Mouse (Mus musculus): ENCODE data around the gene Rtp3. TPM values are rescaled to one million over a fixed set of nuclear protein-coding genes. Genes with fewer than 3 reads are reported as not detected.

Rtp3 gene
- total RNA-seq, 2 experiments from 2014 or later, result 2.9 to 3.8 TPM

DNA sequence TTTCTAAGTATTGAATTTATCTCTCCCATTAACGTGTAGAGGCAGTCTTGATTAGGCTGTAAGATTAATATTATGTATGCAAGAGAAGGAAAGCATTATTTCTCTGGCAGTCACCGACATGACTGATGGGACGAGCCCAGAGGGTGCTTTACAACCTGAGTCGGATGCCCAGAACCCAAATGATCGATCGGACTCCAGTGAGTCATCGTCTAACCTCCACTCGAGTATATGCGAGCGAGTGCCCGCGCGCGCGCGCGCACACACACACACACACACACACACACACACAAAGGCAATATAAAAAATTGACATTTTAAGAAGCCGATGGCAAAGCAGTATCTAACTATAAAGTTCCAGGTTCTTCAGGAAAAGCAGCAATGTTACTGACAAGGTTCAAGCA lies 45.0 kb downstream of the Rtp3 start:
- no peak for DNase-seq

GRCm38 (mm10) chr9:110944265-110944664 lies 46.1 kb downstream of the Rtp3 start:
- DNase-seq, result no peak

DNA sequence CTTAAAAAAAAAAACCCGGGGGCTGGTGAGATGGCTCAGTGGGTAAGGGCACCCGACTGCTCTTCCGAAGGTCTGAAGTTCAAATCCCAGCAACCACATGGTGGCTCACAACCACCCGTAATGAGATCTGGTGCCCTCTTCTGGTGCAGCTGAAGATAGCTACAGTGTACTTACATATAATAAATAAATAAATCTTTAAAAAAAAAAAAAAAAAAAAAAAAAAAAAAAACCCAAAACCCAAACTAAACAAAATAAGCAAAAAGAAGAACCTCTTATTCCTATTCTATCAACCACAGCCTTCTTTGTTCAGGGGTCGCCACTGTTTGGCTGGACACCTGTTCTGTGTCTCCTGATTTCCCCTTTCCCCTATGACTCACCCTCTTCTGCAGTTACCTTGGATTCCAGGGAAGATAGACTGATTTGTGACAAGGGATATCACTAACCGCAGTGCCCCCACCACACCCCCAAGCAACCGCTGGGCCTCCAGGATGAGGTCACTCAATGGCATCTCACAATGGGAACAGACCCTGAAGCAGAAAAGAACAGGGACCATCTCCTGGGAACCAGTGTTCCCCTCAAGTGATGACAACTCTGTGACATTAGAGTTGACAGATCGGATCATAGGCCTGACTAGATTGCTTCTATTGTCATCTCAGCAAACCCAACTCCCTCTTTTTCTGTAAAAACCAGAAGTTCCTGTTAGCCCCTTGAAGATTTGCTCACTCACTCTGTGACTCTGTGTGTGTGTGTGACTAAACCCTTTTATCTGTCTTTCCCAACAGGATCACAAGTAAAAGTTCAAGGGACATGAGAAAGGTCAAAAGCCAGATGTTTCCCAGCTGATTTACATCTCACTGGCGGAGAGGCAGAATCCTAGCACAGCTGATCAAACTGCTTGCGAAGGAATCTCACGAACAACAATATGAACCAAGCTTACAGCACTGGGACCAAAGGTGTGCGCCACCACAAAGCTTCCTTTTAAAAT lies 52.6 kb downstream of the Rtp3 start:
- no peak for DNase-seq

GRCm38 (mm10) chr9:110935941-110936340 lies 54.4 kb downstream of the Rtp3 start:
- peak; percentile 57 to 69 for DNase-seq

Other genes starting within 250 kb of the Rtp3 start
- over 10,000 TPM; 10,039 to 12,689 TPM for gene Myl3, start 248.7 kb downstream of the Rtp3 start, total RNA-seq (2021)
- gene Pth1r, start 243.4 kb downstream of the Rtp3 start, total RNA-seq (2021), result 1 to 10 TPM; 4.6 to 6.3 TPM
- not detected for gene Prss42, start 192.4 kb downstream of the Rtp3 start, total RNA-seq (2021)
- not detected for gene Prss44, start 176.6 kb downstream of the Rtp3 start, total RNA-seq (2021)
- not detected for gene Prss43, start 163.9 kb downstream of the Rtp3 start, total RNA-seq (2021)
- not detected for gene Prss45, start 156.0 kb downstream of the Rtp3 start, total RNA-seq (2021)
- gene Prss46, start 146.1 kb downstream of the Rtp3 start, total RNA-seq (2021), result not detected
- gene Prss50, start 132.6 kb downstream of the Rtp3 start, total RNA-seq (2021), result not detected
- 10 to 100 TPM; 13.2 to 14.8 TPM for gene Als2cl, start 110.7 kb downstream of the Rtp3 start, total RNA-seq (2021)
- 1 to 10 TPM; 1.5 to 2.1 TPM for gene Tmie, start 110.5 kb downstream of the Rtp3 start, total RNA-seq (2021)
- not detected for gene Fam240a, start 73.7 kb downstream of the Rtp3 start, total RNA-seq (2021)
- gene Tdgf1, start 44.4 kb downstream of the Rtp3 start, total RNA-seq (2021), result not detected
- gene Lrrc2, start 39.0 kb downstream of the Rtp3 start, total RNA-seq (2021), result 100 to 1,000 TPM; 239 to 298 TPM
- 1 to 10 TPM in 1 of 2 experiments, under 1 TPM in 1; 0.10 to 9.8 TPM for gene Ltf, start 28.7 kb upstream of the Rtp3 start, total RNA-seq (2021)
- gene Ccrl2, start 66.9 kb upstream of the Rtp3 start, total RNA-seq (2021), result 1 to 10 TPM; 6.3 to 9.1 TPM
- gene Lrrfip2, start 127.0 kb upstream of the Rtp3 start, total RNA-seq (2021), result 10 to 100 TPM; 87.3 to 89.0 TPM